Mouse (Mus musculus): ENCODE results near the gene Slc7a4. TPM values are rescaled to one million over a fixed set of nuclear protein-coding genes. Genes with fewer than 3 reads are reported as not detected.

Gene Slc7a4
- 0.57 TPM for polyA plus RNA-seq (2017; shearing (Covaris generic))

DNA sequence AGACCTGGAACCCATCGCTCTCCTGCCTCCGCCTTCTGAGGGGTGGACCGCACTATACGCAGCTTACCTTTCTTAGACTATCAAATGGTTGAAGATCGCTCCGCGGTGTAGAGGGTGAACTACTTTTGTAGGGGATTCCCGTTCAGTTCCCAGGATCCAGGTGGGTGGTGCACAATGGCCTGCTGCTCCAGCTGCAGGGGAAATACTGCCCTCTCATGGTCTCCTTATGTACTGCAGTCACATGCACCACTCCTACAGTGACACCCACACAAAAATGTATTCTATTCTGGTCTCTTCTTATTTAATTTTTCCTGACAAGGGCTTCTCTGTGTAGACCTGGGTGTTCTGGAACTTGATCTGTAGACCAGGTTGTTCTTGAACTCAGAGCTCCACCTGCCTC is at the start of gene Slc7a4:
Gene Slc7a4, minus strand, starts transcription at position 151 of the 400 bp plus-strand sequence.

GRCm38 (mm10) chr16:17619198-17620105 is 36.4 kb upstream of the Slc7a4 start, which contains the start of gene Smpd4:
TSS of gene Smpd4 (plus strand) at chr16:17619354.

DNA sequence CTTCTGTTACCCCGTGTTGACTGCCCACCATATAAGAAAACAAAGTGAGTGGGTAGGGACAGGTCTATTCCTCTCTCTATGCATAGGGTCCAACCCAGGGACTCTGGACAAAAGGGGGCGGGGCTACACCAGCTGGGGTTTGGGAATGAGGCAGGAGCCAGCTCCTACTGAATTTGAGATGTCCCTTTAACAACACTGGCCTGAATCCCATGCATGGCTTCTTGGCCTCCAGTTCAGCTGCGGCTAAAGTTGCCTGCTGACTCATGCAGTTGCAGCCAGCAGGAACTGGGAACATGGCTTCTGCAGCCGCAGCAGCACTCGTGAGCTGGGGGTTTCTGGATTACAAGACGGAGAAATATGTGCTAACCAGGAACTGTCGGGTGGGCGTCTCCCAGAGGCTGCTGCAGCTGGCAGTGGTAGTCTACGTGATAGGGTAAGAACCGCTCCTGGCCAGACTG is 21.2 kb downstream of the Slc7a4 start, which contains the start of gene P2rx6:
Gene P2rx6, plus strand, starts transcription at position 135 of the 458 bp plus-strand sequence.

DNA sequence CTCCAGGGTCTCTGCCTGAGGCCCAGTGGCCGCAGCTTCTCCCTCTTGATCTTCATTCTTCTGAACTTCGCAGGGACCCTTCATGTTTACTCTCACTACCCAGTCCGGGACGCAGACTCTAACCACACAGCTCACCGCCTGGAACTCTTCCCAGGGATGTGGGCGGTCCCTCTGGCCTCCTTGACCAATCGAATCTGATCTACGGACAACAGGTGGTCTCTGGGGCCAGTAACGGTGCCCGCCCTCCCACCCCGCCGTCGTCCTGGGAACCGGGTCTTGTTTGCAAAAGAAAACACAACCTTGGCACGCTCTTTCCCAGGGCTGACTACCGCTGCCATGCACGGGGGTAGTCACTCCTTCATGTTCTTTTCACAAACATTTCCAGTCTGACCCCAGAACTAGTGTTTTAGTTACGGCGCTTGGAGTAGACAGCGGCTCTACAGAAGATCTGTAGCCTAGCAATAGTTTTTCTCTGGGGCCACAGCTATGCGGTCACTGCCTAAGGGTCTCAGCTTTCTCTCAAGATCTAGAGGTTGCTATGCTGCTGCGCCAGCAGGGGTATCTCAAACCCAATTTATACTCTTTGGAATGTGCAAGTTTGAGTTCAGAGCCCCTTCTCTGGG is 21.8 kb downstream of the Slc7a4 start, which contains the start of gene Lrrc74b:
Gene Lrrc74b, minus strand, starts transcription at position 120 of the 623 bp plus-strand sequence.

DNA sequence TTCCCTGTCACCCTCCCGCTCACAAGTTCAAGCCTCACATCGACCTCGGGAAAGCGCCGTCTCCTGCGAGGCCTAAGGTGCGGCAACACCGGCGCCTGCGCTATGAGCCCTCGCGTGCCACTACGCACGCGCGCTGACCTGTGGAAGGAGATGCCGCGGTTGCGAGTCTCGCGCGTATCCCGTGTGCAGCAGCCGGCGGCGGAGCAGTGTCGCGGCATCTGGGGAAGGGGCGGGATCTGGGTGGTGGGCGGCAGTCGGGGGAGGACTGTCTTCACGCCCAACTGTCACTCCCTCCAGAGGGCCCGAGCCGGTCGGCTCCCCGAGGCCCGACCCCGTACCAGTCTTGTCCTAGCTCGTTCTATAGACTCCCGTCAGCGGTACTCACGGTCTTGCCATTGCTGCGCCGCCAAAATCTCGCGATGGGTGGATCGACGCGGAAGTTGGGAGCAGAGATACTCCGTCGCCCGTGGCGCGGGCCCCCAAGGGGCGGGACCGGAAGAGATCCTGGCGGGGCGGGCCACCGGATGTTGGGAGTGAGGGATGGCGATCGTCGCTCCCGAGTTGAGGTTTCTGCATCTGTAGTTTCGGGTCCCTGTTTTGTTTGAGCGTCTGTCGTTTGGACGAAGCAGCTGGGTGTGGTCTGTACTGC is 52.2 kb downstream of the Slc7a4 start, which contains the start of gene Thap7:
Gene Thap7, minus strand, starts transcription at position 497 of the 649 bp plus-strand sequence.

Other genes with a start within 250 kb of the Slc7a4 start
- 17.2 TPM for gene Snap29, start 177.2 kb downstream of the Slc7a4 start, polyA plus RNA-seq (2017; shearing (Covaris generic))
- gene Pi4ka, start 176.9 kb downstream of the Slc7a4 start, polyA plus RNA-seq (2017; shearing (Covaris generic)) = 65.8 TPM
- 55.6 TPM for gene Crkl, start 131.2 kb downstream of the Slc7a4 start, polyA plus RNA-seq (2017; shearing (Covaris generic))
- not detected for gene Aifm3, start 93.6 kb downstream of the Slc7a4 start, polyA plus RNA-seq (2017; shearing (Covaris generic))
- gene Lztr1, start 74.5 kb downstream of the Slc7a4 start, polyA plus RNA-seq (2017; shearing (Covaris generic)) = 41.1 TPM
- 43.8 TPM for gene Thap7, start 52.1 kb downstream of the Slc7a4 start, polyA plus RNA-seq (2017; shearing (Covaris generic))
- not detected for gene Lrrc74b, start 22.0 kb downstream of the Slc7a4 start, polyA plus RNA-seq (2017; shearing (Covaris generic))
- not detected for gene P2rx6, start 21.3 kb downstream of the Slc7a4 start, polyA plus RNA-seq (2017; shearing (Covaris generic))
- gene Smpd4, start 36.1 kb upstream of the Slc7a4 start, polyA plus RNA-seq (2017; shearing (Covaris generic)) = 17.6 TPM
- gene Ccdc74a, start 63.3 kb upstream of the Slc7a4 start, polyA plus RNA-seq (2017; shearing (Covaris generic)) = not detected
- gene Med15, start 149.7 kb upstream of the Slc7a4 start, polyA plus RNA-seq (2017; shearing (Covaris generic)) = 123 TPM
- 7.6 TPM for gene Klhl22, start 176.4 kb upstream of the Slc7a4 start, polyA plus RNA-seq (2017; shearing (Covaris generic))
- gene Scarf2, start 214.1 kb upstream of the Slc7a4 start, polyA plus RNA-seq (2017; shearing (Covaris generic)) = not detected
- not detected for gene B830017H08Rik, start 249.9 kb upstream of the Slc7a4 start, polyA plus RNA-seq (2017; shearing (Covaris generic))